In the genomic region with DNA sequence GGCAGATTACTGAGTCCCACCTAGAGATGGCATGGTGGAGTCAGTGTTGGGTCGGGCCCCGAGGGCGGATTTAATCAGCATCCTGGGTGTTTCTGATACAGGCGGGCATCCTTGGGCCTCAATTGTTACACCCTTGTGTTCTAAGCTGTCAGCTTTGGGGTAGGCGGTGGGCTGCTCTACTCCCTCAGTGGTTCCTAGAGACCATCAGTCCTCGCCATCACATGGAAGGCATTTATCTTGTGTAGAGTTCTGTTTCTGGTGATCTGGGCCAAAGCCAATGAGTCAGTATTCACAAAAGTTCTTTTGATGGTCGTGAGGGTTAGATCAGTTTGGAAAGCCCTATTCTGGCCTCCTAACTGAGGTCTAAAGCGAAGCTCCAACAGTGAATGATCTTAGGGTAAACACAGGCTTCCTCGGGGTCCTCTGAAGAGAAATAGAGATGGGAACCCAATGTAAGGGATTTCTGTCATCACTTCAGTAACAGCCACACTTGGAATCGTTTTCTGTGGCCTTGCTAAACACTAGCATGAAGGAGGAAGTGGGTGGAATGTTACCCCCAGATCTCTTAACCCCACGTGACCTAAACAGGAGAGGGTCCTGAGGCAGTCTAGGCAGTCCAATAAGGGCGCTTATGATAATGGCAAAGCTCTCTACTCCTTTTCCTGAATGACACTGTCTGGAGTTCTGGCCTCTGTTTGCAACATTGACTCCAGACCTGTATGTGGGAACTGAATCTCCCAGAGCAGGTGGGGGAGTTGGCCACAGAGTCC, we compare ENCODE assay signal across 14 mouse cellular contexts.
"Had no signal": no experiment of that assay in that cellular context is flagged by ENCODE, and none has a peak within 500 bp of the region (broad histone marks: within the 10 kb centered on the region; RNA-seq: fewer than 3 reads in every experiment).

No protein-coding gene starts in this region.

- ATAC-seq: midbrain, embryonic 13.5 days had no signal

- H3K9ac ChIP-seq: liver, embryonic 14.5 days; lung, embryonic 14.5 days; midbrain, embryonic 13.5 days; neural tube, embryonic 15.5 days had no signal

- H3K27ac ChIP-seq: liver, embryonic 14.5 days; macrophage; midbrain, embryonic 13.5 days; neural tube, embryonic 15.5 days had no signal

- H3K4me3 ChIP-seq: limb, embryonic 10.5 days; midbrain, embryonic 13.5 days; myocyte; neural tube, embryonic 15.5 days had no signal

- H3K36me3 ChIP-seq: limb, embryonic 10.5 days; midbrain, embryonic 13.5 days; neural tube, embryonic 15.5 days had no signal

- H3K4me2 ChIP-seq: lung, embryonic 14.5 days; midbrain, embryonic 13.5 days; neural tube, embryonic 15.5 days had no signal

- DNase-seq: kidney, adult 11 months; kidney, postnatal 14 days; lung, embryonic 14.5 days; lung, postnatal 10 days; right cerebral cortex, adult 18-20 months; right cerebral cortex, postnatal 25 days; thymus, adult 18-20 months; thymus, postnatal 25 days had no signal

- H3K9me3 ChIP-seq: limb, embryonic 10.5 days; midbrain, embryonic 13.5 days; neural tube, embryonic 15.5 days had no signal
